In the genomic region with DNA sequence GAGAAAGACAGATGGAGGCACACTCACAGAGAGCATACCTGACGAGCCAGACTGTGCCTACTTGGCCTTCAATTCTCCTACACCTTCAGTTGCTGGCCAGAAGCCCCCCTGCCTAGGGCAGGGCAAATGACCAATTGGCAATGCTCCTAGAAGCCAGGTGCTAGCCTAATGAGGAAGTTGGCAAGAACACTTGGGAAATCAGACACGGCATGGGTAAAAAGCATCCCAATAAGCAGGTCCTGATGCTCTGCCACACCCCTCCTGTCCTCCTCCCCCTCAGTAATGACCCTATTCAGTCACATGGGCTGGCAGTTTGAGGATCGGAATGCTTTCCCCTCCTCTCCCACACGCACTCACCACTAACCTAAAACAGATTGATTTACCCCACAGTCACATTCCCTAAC, we compare ENCODE assay signal across 17 mouse cellular contexts. TPM values are rescaled to one million over a fixed set of nuclear protein-coding genes. Genes with fewer than 3 reads are reported as not detected.
A peak's percentile ranks its signal among the peaks of the same experiment; 100 is the strongest.
DNase-seq lines count a peak whose midpoint lies in the region; ATAC-seq lines count a peak whose summit lies in the region.
"Had no signal": no experiment of that assay in that cellular context is flagged by ENCODE, and none has a peak within 500 bp of the region (broad histone marks: within the 10 kb centered on the region; RNA-seq: fewer than 3 reads in every experiment).

No protein-coding gene starts in this region.

- ATAC-seq in hindbrain, embryonic 15.5 days (ENCODE audit: low FRiP score, low read depth), result peak; percentile 70
- ATAC-seq in hindbrain, embryonic 12.5 days (ENCODE audit: low FRiP score), result no peak
- ATAC-seq in limb, embryonic 11.5 days (ENCODE audit: insufficient number of reproducible peaks, low FRiP score, low TSS enrichment, low read depth), result 0 out of 2 replicates have a peak, but pooled peaks have one; percentile 8
- ATAC-seq in limb, embryonic 12.5 days (ENCODE audit: insufficient number of reproducible peaks, insufficient read depth, low FRiP score, low TSS enrichment, low read depth), result peak; percentile 45; the same call in 1 of the 2 replicates

- H3K9ac ChIP-seq in hindbrain, embryonic 15.5 days, result no peak overlapping the region
- H3K9ac ChIP-seq in hindbrain, embryonic 12.5 days, result no peak overlapping the region
- no peak overlapping the region for H3K9ac ChIP-seq in limb, embryonic 11.5 days (ENCODE audit: low read length)
- no peak overlapping the region for H3K9ac ChIP-seq in limb, embryonic 12.5 days (replicated peaks)
- H3K9ac ChIP-seq: heart, embryonic 13.5 days; limb, embryonic 15.5 days; neural tube, embryonic 12.5 days; stomach, embryonic 15.5 days had no signal

- 51% methylated on average over 4 of the region's 4 CpGs for WGBS in hindbrain, embryonic 15.5 days
- 62% methylated on average over 4 of the region's 4 CpGs for WGBS in hindbrain, embryonic 12.5 days
- 14% methylated on average over 4 of the region's 4 CpGs for WGBS in limb, embryonic 11.5 days
- 34% methylated on average over 4 of the region's 4 CpGs for WGBS in limb, embryonic 10.5 days
- 16% methylated on average over 4 of the region's 4 CpGs for WGBS in limb, embryonic 12.5 days

- peak; percentile 41 for DNase-seq in limb, embryonic 11.5 days (ENCODE audit: low spot score)
- no peak for DNase-seq in limb, embryonic 10.5 days (ENCODE audit: low spot score)
- DNase-seq in cerebellum, postnatal 10 days, result peak; percentile 97 to 98
- no peak for DNase-seq in adrenal gland, postnatal 10 days
- no peak for DNase-seq in natural killer cell, adult 2 months (ENCODE audit: low spot score in 2 of 2)
- DNase-seq: kidney, postnatal 36 days; right cerebral cortex, postnatal 14 days; thymus, postnatal 36 days had no signal

- no peak overlapping the region for H3K27ac ChIP-seq in hindbrain, embryonic 15.5 days (replicated peaks)
- no peak overlapping the region for H3K27ac ChIP-seq in hindbrain, embryonic 12.5 days
- no peak overlapping the region for H3K27ac ChIP-seq in limb, embryonic 11.5 days (replicated peaks; ENCODE audit: low read depth, low read length)
- H3K27ac ChIP-seq in limb, embryonic 10.5 days, result no peak overlapping the region
- no peak overlapping the region for H3K27ac ChIP-seq in limb, embryonic 12.5 days
- H3K27ac ChIP-seq: heart, embryonic 13.5 days; limb, embryonic 15.5 days; neural tube, embryonic 12.5 days; stomach, embryonic 15.5 days had no signal

- H3K4me2 ChIP-seq in hindbrain, embryonic 15.5 days, result no peak overlapping the region
- H3K4me2 ChIP-seq in hindbrain, embryonic 12.5 days (replicated peaks), result no peak overlapping the region
- no peak overlapping the region for H3K4me2 ChIP-seq in limb, embryonic 11.5 days (ENCODE audit: low read depth, severe bottlenecking)
- no peak overlapping the region for H3K4me2 ChIP-seq in limb, embryonic 12.5 days
- H3K4me2 ChIP-seq: heart, embryonic 13.5 days; limb, embryonic 15.5 days; midbrain, embryonic 11.5 days; neural tube, embryonic 12.5 days; stomach, embryonic 15.5 days had no signal

- H3K27me3 ChIP-seq in hindbrain, embryonic 15.5 days, result no peaks in the 10 kb centered on the region
- no peaks in the 10 kb centered on the region for H3K27me3 ChIP-seq in hindbrain, embryonic 12.5 days
- no peaks in the 10 kb centered on the region for H3K27me3 ChIP-seq in limb, embryonic 11.5 days (ENCODE audit: control insufficient read depth, insufficient read depth, low read length)
- H3K27me3 ChIP-seq in limb, embryonic 10.5 days (ENCODE audit: low read depth, poor library complexity, severe bottlenecking), result no peaks in the 10 kb centered on the region
- H3K27me3 ChIP-seq in limb, embryonic 12.5 days, result peaks cover 2% of the 10 kb centered on the region; the same call in 1 of the 2 replicates
- H3K27me3 ChIP-seq: heart, embryonic 13.5 days; limb, embryonic 15.5 days; neural tube, embryonic 12.5 days; stomach, embryonic 15.5 days had no signal

- H3K9me3 ChIP-seq in hindbrain, embryonic 15.5 days, result no peaks in the 10 kb centered on the region
- H3K9me3 ChIP-seq in hindbrain, embryonic 12.5 days (replicated peaks), result no peaks in the 10 kb centered on the region
- no peaks in the 10 kb centered on the region for H3K9me3 ChIP-seq in limb, embryonic 11.5 days (ENCODE audit: control insufficient read depth, low read length)
- no peaks in the 10 kb centered on the region for H3K9me3 ChIP-seq in limb, embryonic 10.5 days (replicated peaks)
- no peaks in the 10 kb centered on the region for H3K9me3 ChIP-seq in limb, embryonic 12.5 days
- H3K9me3 ChIP-seq: G1E; heart, embryonic 13.5 days; limb, embryonic 15.5 days; neural tube, embryonic 12.5 days; stomach, embryonic 15.5 days had no signal

- no peaks in the 10 kb centered on the region for H3K4me1 ChIP-seq in hindbrain, embryonic 15.5 days (replicated peaks)
- H3K4me1 ChIP-seq in hindbrain, embryonic 12.5 days, result peaks cover 2% of the 10 kb centered on the region; the same call in 1 of the 2 replicates
- peaks cover 4% of the 10 kb centered on the region; the same call in 1 of the 2 replicates for H3K4me1 ChIP-seq in limb, embryonic 11.5 days (ENCODE audit: control insufficient read depth, insufficient read depth, low read length)
- peaks cover 38% of the 10 kb centered on the region for H3K4me1 ChIP-seq in limb, embryonic 10.5 days
- peaks cover 21% of the 10 kb centered on the region for H3K4me1 ChIP-seq in limb, embryonic 12.5 days (replicated peaks)
- H3K4me1 ChIP-seq: heart, embryonic 13.5 days; neural tube, embryonic 12.5 days; stomach, embryonic 15.5 days had no signal

- H3K4me3 ChIP-seq in hindbrain, embryonic 15.5 days, result no peak overlapping the region
- no peak overlapping the region for H3K4me3 ChIP-seq in hindbrain, embryonic 12.5 days
- no peak overlapping the region for H3K4me3 ChIP-seq in limb, embryonic 11.5 days (ENCODE audit: low read depth, low read length)
- H3K4me3 ChIP-seq in limb, embryonic 10.5 days, result no peak overlapping the region
- H3K4me3 ChIP-seq in limb, embryonic 12.5 days (replicated peaks), result no peak overlapping the region
- H3K4me3 ChIP-seq: heart, embryonic 13.5 days; limb, embryonic 15.5 days; neural tube, embryonic 12.5 days; stomach, embryonic 15.5 days had no signal

- peaks cover 4% of the 10 kb centered on the region; the same call in 1 of the 2 replicates for H3K36me3 ChIP-seq in hindbrain, embryonic 15.5 days
- no peaks in the 10 kb centered on the region for H3K36me3 ChIP-seq in hindbrain, embryonic 12.5 days
- no peaks in the 10 kb centered on the region for H3K36me3 ChIP-seq in limb, embryonic 11.5 days (ENCODE audit: control insufficient read depth, insufficient read depth, low read length)
- H3K36me3 ChIP-seq in limb, embryonic 10.5 days, result no peaks in the 10 kb centered on the region
- no peaks in the 10 kb centered on the region for H3K36me3 ChIP-seq in limb, embryonic 12.5 days
- H3K36me3 ChIP-seq: G1E; heart, embryonic 13.5 days; limb, embryonic 15.5 days; neural tube, embryonic 12.5 days; stomach, embryonic 15.5 days had no signal

RNA-seq across cellular contexts. Expression of a gene that starts 19.0 kb away (rescaled TPM):
- 25.8 and 30.1 TPM in 2 replicates for polyA plus RNA-seq in hindbrain, embryonic 15.5 days (2015; fragmentation: Nextera tagmentation; extraction: Ambion mirVana)
- 7.9 and 9.2 TPM in 2 replicates for polyA plus RNA-seq in hindbrain, embryonic 12.5 days (2016; fragmentation: Nextera tagmentation; extraction: Ambion mirVana)
- 3.9 and 4.0 TPM in 2 replicates for polyA plus RNA-seq in limb, embryonic 11.5 days (2014; fragmentation: Nextera tagmentation; extraction: Ambion mirVana)
- 2.1 and 3.6 TPM in 2 replicates for polyA plus RNA-seq in limb, embryonic 10.5 days (2016; fragmentation: Nextera tagmentation; extraction: Ambion mirVana)
- polyA plus RNA-seq in limb, embryonic 12.5 days (2016; fragmentation: Nextera tagmentation; extraction: Ambion mirVana), result 4.1 and 4.4 TPM in 2 replicates
- 1 to 10 TPM; 2.9 to 3.8 TPM for total RNA-seq in adrenal gland, postnatal 10 days (2021)
- polyA plus RNA-seq: G1E had no signal

Comparison
In these comparisons a context has a peak if more than half of its experiments do, and no peak if none do; other contexts are left out.
1. DNase-seq: peak in limb, embryonic 11.5 days (single experiment) and cerebellum, postnatal 10 days (2 of 2); none in limb, embryonic 10.5 days (single experiment), adrenal gland, postnatal 10 days (single experiment) and natural killer cell, adult 2 months (0 of 2).